Mouse (Mus musculus): ENCODE data around the gene Mark1. TPM values are rescaled to one million over a fixed set of nuclear protein-coding genes. Genes with fewer than 3 reads are reported as not detected.
A peak's percentile ranks its signal among the peaks of the same experiment; 100 is the strongest.

Mark1 gene
- polyA plus RNA-seq, 2 experiments: 3.6 to 16.8 TPM

- ATAC-seq (ENCODE audit: low FRiP score, low read depth) (no peak), DNase-seq (ENCODE audit: low spot score) (no peak)
- Histone ChIP-seq H3K9me3 (ENCODE audit: control insufficient read depth, low read length) (no peaks in the 10 kb centered on the region), H3K36me3 (ENCODE audit: control insufficient read depth, insufficient read depth, low read length) (0 out of 2 replicates have a peak, but pooled peaks cover 8% of the 10 kb centered on the region), H3K9ac (ENCODE audit: low read depth, low read length, severe bottlenecking) (no peak overlapping the region), H3K4me2 (replicated peaks; ENCODE audit: low read depth, low read length, severe bottlenecking) (no peak overlapping the region), H3K27ac (replicated peaks; ENCODE audit: low read depth, low read length) (no peak overlapping the region), H3K4me3 (replicated peaks; ENCODE audit: low read length) (no peak overlapping the region), H3K4me1 (ENCODE audit: control insufficient read depth, insufficient read depth, low read length) (no peaks in the 10 kb centered on the region), H3K27me3 (ENCODE audit: control insufficient read depth, insufficient read depth, low read length) (no peaks in the 10 kb centered on the region)
- TF ChIP-seq POLR2A (IDR thresholded peaks at IDR 0.05; ENCODE audit: borderline replicate concordance, extremely low read depth, insufficient read depth, insufficient read length): no peak
- WGBS: 70% methylated on average over 3 of the region's 3 CpGs
These were observed 107.4 kb downstream of the Mark1 start for GRCm38 (mm10) chr1:184891998-184892397.

- no peaks in the 10 kb centered on the region for H3K27me3 ChIP-seq (ENCODE audit: control insufficient read depth, insufficient read depth, low read length)
- H3K4me1 ChIP-seq (ENCODE audit: control insufficient read depth, insufficient read depth, low read length): no peaks in the 10 kb centered on the region
- H3K9me3 ChIP-seq (ENCODE audit: control insufficient read depth, low read length): no peaks in the 10 kb centered on the region
- TF ChIP-seq POLR2A (IDR thresholded peaks at IDR 0.05; ENCODE audit: borderline replicate concordance, extremely low read depth, insufficient read depth, insufficient read length): no peak
- no peak overlapping the region for H3K4me3 ChIP-seq (replicated peaks; ENCODE audit: low read length)
- ATAC-seq (ENCODE audit: low FRiP score, low read depth) (no peak), DNase-seq (ENCODE audit: low spot score) (no peak)
- 87% methylated on average over 6 of the region's 6 CpGs for WGBS
- no peak overlapping the region for H3K9ac ChIP-seq (ENCODE audit: low read depth, low read length, severe bottlenecking)
- no peak overlapping the region for H3K27ac ChIP-seq (replicated peaks; ENCODE audit: low read depth, low read length)
- no peak overlapping the region for H3K4me2 ChIP-seq (replicated peaks; ENCODE audit: low read depth, low read length, severe bottlenecking)
- no peaks in the 10 kb centered on the region for H3K36me3 ChIP-seq (ENCODE audit: control insufficient read depth, insufficient read depth, low read length)
These were observed 109.9 kb downstream of the Mark1 start for GRCm38 (mm10) chr1:184889454-184889853.

- WGBS: 38% methylated on average over 1 of the region's 1 CpGs
- Histone ChIP-seq H3K27ac (replicated peaks; ENCODE audit: low read depth, low read length) (no peak overlapping the region), H3K27me3 (ENCODE audit: control insufficient read depth, insufficient read depth, low read length) (peaks cover 30% of the 10 kb centered on the region), H3K4me2 (replicated peaks; ENCODE audit: low read depth, low read length, severe bottlenecking) (no peak overlapping the region), H3K4me1 (ENCODE audit: control insufficient read depth, insufficient read depth, low read length) (no peaks in the 10 kb centered on the region), H3K9me3 (ENCODE audit: control insufficient read depth, low read length) (no peaks in the 10 kb centered on the region), H3K4me3 (replicated peaks; ENCODE audit: low read length) (no peak overlapping the region), H3K9ac (ENCODE audit: low read depth, low read length, severe bottlenecking) (no peak overlapping the region), H3K36me3 (ENCODE audit: control insufficient read depth, insufficient read depth, low read length) (no peaks in the 10 kb centered on the region)
- no peak for DNase-seq (ENCODE audit: low spot score)
- no peak for ATAC-seq (ENCODE audit: low FRiP score, low read depth)
- TF ChIP-seq POLR2A (IDR thresholded peaks at IDR 0.05; ENCODE audit: borderline replicate concordance, extremely low read depth, insufficient read depth, insufficient read length): no peak
These were observed 113.2 kb downstream of the Mark1 start for GRCm38 (mm10) chr1:184886160-184886559.

- DNase-seq (ENCODE audit: low spot score): peak; percentile 22
- peak within 1 kb of the TSS; percentile 92 for H3K4me2 ChIP-seq (replicated peaks; ENCODE audit: low read depth, low read length, severe bottlenecking)
- peak within 1 kb of the TSS; percentile 51 for H3K9ac ChIP-seq (ENCODE audit: low read depth, low read length, severe bottlenecking)
- H3K4me1 ChIP-seq (ENCODE audit: control insufficient read depth, insufficient read depth, low read length): no peaks in the 10 kb centered on the region
- H3K4me3 ChIP-seq (replicated peaks; ENCODE audit: low read length): peak within 1 kb of the TSS; percentile 46
- no peaks in the 10 kb centered on the region for H3K36me3 ChIP-seq (ENCODE audit: control insufficient read depth, insufficient read depth, low read length)
- peaks cover 34% of the 10 kb centered on the region for H3K27me3 ChIP-seq (ENCODE audit: control insufficient read depth, insufficient read depth, low read length)
- no peaks in the 10 kb centered on the region for H3K9me3 ChIP-seq (ENCODE audit: control insufficient read depth, low read length)
- 2% methylated on average over 64 of the region's 77 CpGs for WGBS
- ATAC-seq (ENCODE audit: low FRiP score, low read depth): 0 out of 2 replicates have a peak, but pooled peaks have one; percentile 75
- H3K27ac ChIP-seq (replicated peaks; ENCODE audit: low read depth, low read length): no peak within 1 kb of the TSS
- TF ChIP-seq POLR2A (IDR thresholded peaks at IDR 0.05; ENCODE audit: borderline replicate concordance, extremely low read depth, insufficient read depth, insufficient read length): no peak
These were observed 116.8 kb downstream of the Mark1 start, which contains the start of gene C130074G19Rik for GRCm38 (mm10) chr1:184882281-184883268. Gene C130074G19Rik, minus strand, starts transcription at chr1:184883218.

- ATAC-seq (ENCODE audit: low FRiP score, low read depth) (no peak), DNase-seq (ENCODE audit: low spot score) (no peak)
- no peak overlapping the region for H3K4me2 ChIP-seq (replicated peaks; ENCODE audit: low read depth, low read length, severe bottlenecking)
- 69% methylated on average over 7 of the region's 7 CpGs for WGBS
- H3K9me3 ChIP-seq (ENCODE audit: control insufficient read depth, low read length): no peaks in the 10 kb centered on the region
- no peaks in the 10 kb centered on the region for H3K4me1 ChIP-seq (ENCODE audit: control insufficient read depth, insufficient read depth, low read length)
- no peak overlapping the region for H3K27ac ChIP-seq (replicated peaks; ENCODE audit: low read depth, low read length)
- H3K9ac ChIP-seq (ENCODE audit: low read depth, low read length, severe bottlenecking): no peak overlapping the region
- peaks cover 34% of the 10 kb centered on the region for H3K27me3 ChIP-seq (ENCODE audit: control insufficient read depth, insufficient read depth, low read length)
- no peak for TF ChIP-seq POLR2A (IDR thresholded peaks at IDR 0.05; ENCODE audit: borderline replicate concordance, extremely low read depth, insufficient read depth, insufficient read length)
- H3K4me3 ChIP-seq (replicated peaks; ENCODE audit: low read length): peak overlapping the region; percentile 46
- no peaks in the 10 kb centered on the region for H3K36me3 ChIP-seq (ENCODE audit: control insufficient read depth, insufficient read depth, low read length)
These were observed 117.5 kb downstream of the Mark1 start for GRCm38 (mm10) chr1:184881861-184882260.
